Mouse (Mus musculus): Measurements from ENCODE around the gene Scamp3. TPM values are rescaled to one million over a fixed set of nuclear protein-coding genes. Genes with fewer than 3 reads are reported as not detected.

The Scamp3 gene
- polyA plus RNA-seq, 1 experiment from 2014 or later = 108 TPM

DNA sequence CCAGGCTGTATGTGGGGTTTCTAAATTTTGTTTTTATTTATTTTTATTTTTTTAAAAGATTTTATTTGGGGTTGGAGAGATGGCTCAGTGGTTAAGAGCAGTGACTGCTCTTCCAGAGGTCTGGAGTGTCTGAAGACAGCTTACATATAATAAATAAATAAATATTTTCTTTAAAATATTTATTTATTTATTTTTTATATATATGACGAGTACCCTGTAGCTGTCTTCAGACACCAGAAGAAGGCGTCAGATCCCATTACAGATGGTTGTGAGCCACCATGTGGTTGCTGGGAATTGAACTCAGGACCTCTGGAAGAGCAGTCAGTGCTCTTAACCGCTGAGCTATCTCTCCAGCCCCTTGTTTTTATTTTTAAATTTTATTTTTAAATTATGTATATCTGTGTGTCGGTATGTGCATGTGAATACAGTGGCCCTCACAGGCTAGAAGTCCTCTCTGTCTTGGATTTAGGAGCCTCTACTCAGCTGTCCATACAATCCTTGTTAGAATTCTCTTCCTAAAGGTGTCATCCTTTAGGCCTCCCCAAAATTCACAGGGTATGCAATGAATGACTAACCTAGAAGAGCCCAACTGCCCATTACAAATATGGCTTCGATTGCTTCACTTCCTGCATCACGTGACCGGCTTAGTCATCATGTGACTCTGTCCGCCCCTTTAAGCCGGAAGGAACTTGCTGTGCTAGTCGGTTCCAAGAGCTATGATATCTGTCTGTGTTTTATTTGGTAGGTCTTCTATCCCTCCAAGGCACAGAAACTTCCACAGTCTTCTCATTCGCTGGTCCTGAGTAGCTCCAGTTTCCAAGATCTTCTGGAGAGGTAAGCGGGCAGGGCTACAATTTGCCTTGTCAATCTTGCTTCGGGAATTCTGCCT lies 25.2 kb downstream of the Scamp3 start, which contains the start of gene Gba:
Gene Gba (plus strand): TSS at position 676 of the 889 bp plus-strand sequence.
- H3K27ac ChIP-seq = no peak within 1 kb of the TSS

DNA sequence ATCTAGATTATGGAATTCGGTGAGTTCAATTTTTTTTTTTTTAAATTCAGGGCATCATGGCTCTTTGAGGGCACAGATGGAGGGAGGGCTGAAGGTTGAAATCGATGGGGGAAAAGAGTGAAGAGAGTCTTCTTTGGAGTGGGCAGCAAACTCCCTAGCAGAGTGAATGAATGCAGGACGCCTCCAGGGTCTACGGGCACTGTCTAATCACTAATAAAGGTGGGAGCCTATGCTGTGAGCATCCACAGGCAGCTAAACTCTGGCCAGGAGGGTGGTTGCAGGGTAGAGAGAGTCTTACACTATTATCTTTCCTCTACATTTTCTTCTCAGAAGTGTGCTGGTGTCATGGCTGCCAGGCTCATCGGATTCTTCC lies 25.9 kb downstream of the Scamp3 start:
- Histone ChIP-seq H3K4me2 (replicated peaks) (peak overlapping the region; percentile 55), H3K4me1 (peaks cover 4% of the 10 kb centered on the region), H3K9me3 (no peaks in the 10 kb centered on the region), H3K36me3 (peaks cover 34% of the 10 kb centered on the region), H3K4me3 (peak overlapping the region; percentile 51), H3K27ac (no peak overlapping the region), H3K27me3 (no peaks in the 10 kb centered on the region), H3K9ac (peak overlapping the region; percentile 47)
- no peak for ATAC-seq (ENCODE audit: insufficient number of reproducible peaks, insufficient read depth, low FRiP score, low TSS enrichment)
- WGBS = 42% methylated on average over 5 of the region's 5 CpGs

More for the DNA sequence above, 25.2 kb downstream of the Scamp3 start, which contains the start of gene Gba:
- no peaks in the 10 kb centered on the region for H3K27me3 ChIP-seq
- peak within 1 kb of the TSS; percentile 47 for H3K9ac ChIP-seq
- H3K4me3 ChIP-seq = peak within 1 kb of the TSS; percentile 51
- WGBS = 26% methylated on average over 13 of the region's 13 CpGs
- peaks cover 4% of the 10 kb centered on the region for H3K4me1 ChIP-seq
- no peaks in the 10 kb centered on the region for H3K9me3 ChIP-seq
- H3K4me2 ChIP-seq (replicated peaks) = peak within 1 kb of the TSS; percentile 55
- H3K36me3 ChIP-seq = peaks cover 28% of the 10 kb centered on the region
- ATAC-seq (ENCODE audit: insufficient number of reproducible peaks, insufficient read depth, low FRiP score, low TSS enrichment) = peak; percentile 67

DNA sequence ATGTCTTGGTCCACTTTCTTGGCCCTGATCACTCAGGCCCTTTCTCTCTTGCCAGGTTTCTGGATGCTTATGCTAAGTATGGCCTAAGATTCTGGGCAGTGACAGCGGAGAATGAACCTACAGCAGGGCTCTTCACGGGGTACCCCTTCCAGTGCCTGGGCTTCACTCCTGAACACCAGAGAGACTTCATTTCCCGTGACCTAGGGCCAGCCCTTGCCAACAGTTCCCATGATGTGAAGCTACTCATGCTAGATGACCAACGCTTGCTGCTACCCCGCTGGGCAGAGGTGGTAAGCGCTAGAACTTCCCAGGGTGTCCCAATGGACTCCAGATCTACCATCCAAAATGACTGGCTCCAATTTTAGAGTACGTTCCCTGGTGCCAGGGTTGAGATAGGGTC lies 28.8 kb downstream of the Scamp3 start:
- Histone ChIP-seq H3K9me3 (no peaks in the 10 kb centered on the region), H3K27me3 (no peaks in the 10 kb centered on the region), H3K4me2 (replicated peaks) (no peak overlapping the region), H3K4me3 (no peak overlapping the region), H3K36me3 (peaks cover 60% of the 10 kb centered on the region), H3K9ac (no peak overlapping the region), H3K27ac (no peak overlapping the region), H3K4me1 (peaks cover 4% of the 10 kb centered on the region)
- no peak for ATAC-seq (ENCODE audit: insufficient number of reproducible peaks, insufficient read depth, low FRiP score, low TSS enrichment)
- WGBS = 95% methylated on average over 7 of the region's 7 CpGs

GRCm38 (mm10) chr3:89206695-89207094 lies 29.4 kb downstream of the Scamp3 start:
- Histone ChIP-seq H3K4me3 (no peak overlapping the region), H3K9me3 (no peaks in the 10 kb centered on the region), H3K4me2 (replicated peaks) (no peak overlapping the region), H3K36me3 (peaks cover 60% of the 10 kb centered on the region), H3K27ac (no peak overlapping the region), H3K4me1 (peaks cover 4% of the 10 kb centered on the region), H3K27me3 (no peaks in the 10 kb centered on the region), H3K9ac (no peak overlapping the region)
- 86% methylated on average over 2 of the region's 2 CpGs for WGBS
- ATAC-seq (ENCODE audit: insufficient number of reproducible peaks, insufficient read depth, low FRiP score, low TSS enrichment) = no peak

DNA sequence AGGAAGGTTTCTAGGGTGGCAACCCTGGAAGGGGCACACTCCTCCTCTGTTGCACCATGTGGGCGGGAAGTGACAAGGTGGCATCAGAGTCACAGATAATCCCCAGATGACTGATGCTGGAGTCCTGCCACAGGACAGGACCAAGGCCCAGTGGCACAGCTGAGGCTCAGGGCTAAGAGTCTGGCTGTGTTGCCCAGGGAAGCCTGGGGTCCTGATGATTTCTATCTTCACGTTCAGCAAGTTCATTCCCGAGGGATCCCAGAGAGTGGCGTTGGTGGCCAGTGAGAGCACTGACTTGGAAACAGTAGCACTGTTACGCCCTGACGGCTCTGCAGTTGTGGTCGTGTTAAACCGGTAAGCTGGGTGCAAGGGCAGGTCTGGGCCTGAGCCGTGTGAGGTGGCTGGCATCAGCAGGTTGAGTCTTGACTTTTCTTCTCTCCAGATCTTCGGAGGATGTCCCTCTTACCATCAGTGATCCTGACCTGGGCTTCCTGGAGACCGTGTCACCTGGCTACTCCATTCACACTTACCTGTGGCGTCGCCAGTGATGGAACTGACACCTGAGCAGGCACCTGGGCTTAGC lies 30.9 kb downstream of the Scamp3 start:
- no peak overlapping the region for H3K27ac ChIP-seq
- peaks cover 60% of the 10 kb centered on the region for H3K36me3 ChIP-seq
- no peak overlapping the region for H3K4me2 ChIP-seq (replicated peaks)
- no peak for ATAC-seq (ENCODE audit: insufficient number of reproducible peaks, insufficient read depth, low FRiP score, low TSS enrichment)
- peaks cover 10% of the 10 kb centered on the region for H3K4me1 ChIP-seq
- H3K9ac ChIP-seq = no peak overlapping the region
- no peak overlapping the region for H3K4me3 ChIP-seq
- 93% methylated on average over 13 of the region's 13 CpGs for WGBS
- no peaks in the 10 kb centered on the region for H3K27me3 ChIP-seq
- no peaks in the 10 kb centered on the region for H3K9me3 ChIP-seq

GRCm38 (mm10) chr3:89208736-89209135 lies 31.5 kb downstream of the Scamp3 start:
- 87% methylated on average over 6 of the region's 6 CpGs for WGBS
- H3K4me1 ChIP-seq = peaks cover 7% of the 10 kb centered on the region; the same call in 1 of the 2 replicates
- no peak overlapping the region for H3K4me3 ChIP-seq
- H3K9ac ChIP-seq = no peak overlapping the region
- no peak overlapping the region for H3K27ac ChIP-seq
- no peaks in the 10 kb centered on the region for H3K9me3 ChIP-seq
- no peak overlapping the region for H3K4me2 ChIP-seq (replicated peaks)
- no peaks in the 10 kb centered on the region for H3K27me3 ChIP-seq
- ATAC-seq (ENCODE audit: insufficient number of reproducible peaks, insufficient read depth, low FRiP score, low TSS enrichment) = no peak
- H3K36me3 ChIP-seq = peaks cover 60% of the 10 kb centered on the region

- ATAC-seq (ENCODE audit: insufficient number of reproducible peaks, insufficient read depth, low FRiP score, low TSS enrichment) = no peak
- no peaks in the 10 kb centered on the region for H3K9me3 ChIP-seq
- no peak overlapping the region for H3K4me2 ChIP-seq (replicated peaks)
- no peak overlapping the region for H3K27ac ChIP-seq
- peaks cover 60% of the 10 kb centered on the region for H3K36me3 ChIP-seq
- no peak overlapping the region for H3K9ac ChIP-seq
- H3K27me3 ChIP-seq = no peaks in the 10 kb centered on the region
- H3K4me3 ChIP-seq = no peak overlapping the region
- peaks cover 7% of the 10 kb centered on the region; the same call in 1 of the 2 replicates for H3K4me1 ChIP-seq
- WGBS = 84% methylated on average over 7 of the region's 7 CpGs
Measured at GRCm38 (mm10) chr3:89209731-89210130, 32.5 kb downstream of the Scamp3 start.

DNA sequence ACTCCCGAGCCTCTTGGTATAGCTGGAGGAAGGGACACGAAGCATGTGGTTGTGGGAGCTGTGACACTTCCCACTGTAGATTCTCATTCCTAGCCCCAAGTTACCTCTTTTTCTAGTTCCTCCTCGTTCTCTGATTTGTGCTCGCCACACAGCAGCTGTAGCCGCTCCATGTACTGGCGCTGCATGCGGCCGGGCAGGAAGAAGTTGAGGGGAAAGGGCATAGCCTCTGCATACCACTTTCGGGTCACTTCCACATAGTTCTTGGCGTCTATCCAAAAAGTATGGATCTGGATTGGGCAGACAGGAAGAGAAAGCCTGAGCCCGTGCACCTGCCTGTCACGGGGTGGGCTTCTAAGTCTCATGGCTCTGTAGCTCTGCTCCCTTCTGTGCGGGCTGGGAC lies 32.9 kb downstream of the Scamp3 start:
- no peak for ATAC-seq (ENCODE audit: insufficient number of reproducible peaks, insufficient read depth, low FRiP score, low TSS enrichment)
- no peaks in the 10 kb centered on the region for H3K27me3 ChIP-seq
- no peaks in the 10 kb centered on the region for H3K9me3 ChIP-seq
- H3K9ac ChIP-seq = no peak overlapping the region
- 87% methylated on average over 13 of the region's 13 CpGs for WGBS
- no peak overlapping the region for H3K4me2 ChIP-seq (replicated peaks)
- peaks cover 11% of the 10 kb centered on the region for H3K4me1 ChIP-seq
- H3K36me3 ChIP-seq = peaks cover 55% of the 10 kb centered on the region
- no peak overlapping the region for H3K4me3 ChIP-seq
- H3K27ac ChIP-seq = no peak overlapping the region

DNA sequence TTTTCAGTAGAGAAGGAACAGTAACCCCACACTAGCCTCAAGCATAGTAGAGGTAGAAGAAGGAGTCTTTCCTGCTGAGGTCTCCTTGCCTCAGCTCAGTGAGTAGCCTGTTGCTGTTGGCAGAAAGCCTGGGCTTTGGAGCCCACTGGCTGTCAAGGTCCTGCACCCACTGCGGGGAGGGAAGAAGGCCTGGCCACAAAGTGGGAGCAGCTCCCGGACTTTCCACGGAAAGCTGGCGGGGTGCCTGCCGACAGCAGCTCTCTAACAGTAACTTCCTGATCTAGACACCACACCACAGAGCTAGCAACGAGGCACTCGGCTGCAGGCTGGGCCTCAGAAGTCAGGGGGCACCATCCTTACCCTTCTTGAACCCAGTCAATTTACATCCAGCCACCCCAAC lies 33.5 kb downstream of the Scamp3 start:
- Histone ChIP-seq H3K9me3 (no peaks in the 10 kb centered on the region), H3K36me3 (peaks cover 50% of the 10 kb centered on the region)
- WGBS = 86% methylated on average over 7 of the region's 7 CpGs

DNA sequence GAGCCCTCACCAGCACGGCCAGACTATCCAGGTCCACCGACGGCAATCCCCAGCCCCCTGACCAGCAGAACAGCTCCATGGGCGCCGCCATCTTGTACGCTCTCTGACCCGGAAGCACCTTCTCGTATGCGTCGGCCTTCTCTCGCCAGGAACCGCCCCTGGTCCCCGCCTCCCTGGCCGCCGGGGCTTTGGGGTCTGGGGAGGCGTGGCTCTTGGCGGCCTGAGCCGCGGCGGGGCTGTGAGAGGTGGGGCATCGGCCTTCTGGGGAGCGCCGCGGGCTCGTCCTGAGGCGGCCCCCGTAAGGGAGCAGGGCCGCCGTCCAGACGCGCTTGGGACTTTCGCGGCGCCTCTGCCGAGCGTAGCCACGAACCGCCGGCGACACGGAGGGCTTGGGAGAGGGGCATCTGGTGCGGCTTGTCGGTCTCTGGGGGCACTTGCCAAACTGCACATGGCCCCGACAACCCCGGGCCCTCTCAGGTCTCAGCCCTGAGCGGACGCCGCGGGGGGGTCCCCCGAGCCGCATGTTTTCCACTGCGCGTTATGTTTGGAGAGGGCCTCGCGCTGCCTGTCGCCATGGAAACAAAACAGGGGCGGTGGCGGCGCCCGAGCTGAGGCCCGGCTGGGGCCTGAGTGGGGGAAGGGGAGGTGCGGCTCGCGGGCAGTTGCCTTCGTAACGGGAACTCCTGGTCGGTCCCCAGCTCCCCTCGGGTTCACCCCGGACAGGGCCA lies 36.7 kb downstream of the Scamp3 start:
- H3K36me3 ChIP-seq = peaks cover 21% of the 10 kb centered on the region
- peak overlapping the region; percentile 97 for H3K27ac ChIP-seq
- peak overlapping the region; percentile 70 for H3K4me2 ChIP-seq (replicated peaks)
- H3K4me1 ChIP-seq = peaks cover 19% of the 10 kb centered on the region
- H3K9me3 ChIP-seq = no peaks in the 10 kb centered on the region
- WGBS = under 1% methylated on average over 69 of the region's 69 CpGs
- ATAC-seq (ENCODE audit: insufficient number of reproducible peaks, insufficient read depth, low FRiP score, low TSS enrichment) = peak; percentile 85
- H3K9ac ChIP-seq = peak overlapping the region; percentile 69
- H3K4me3 ChIP-seq = peak overlapping the region; percentile 82
- no peaks in the 10 kb centered on the region for H3K27me3 ChIP-seq

More for the DNA sequence above, 33.5 kb downstream of the Scamp3 start:
- H3K4me1 ChIP-seq = peaks cover 17% of the 10 kb centered on the region
- H3K27ac ChIP-seq = no peak overlapping the region
- no peak overlapping the region for H3K4me2 ChIP-seq (replicated peaks)
- ATAC-seq (ENCODE audit: insufficient number of reproducible peaks, insufficient read depth, low FRiP score, low TSS enrichment) = no peak
- H3K4me3 ChIP-seq = no peak overlapping the region
- H3K9ac ChIP-seq = no peak overlapping the region
- no peaks in the 10 kb centered on the region for H3K27me3 ChIP-seq

GRCm38 (mm10) chr3:89214681-89215411 lies 37.6 kb downstream of the Scamp3 start, which contains the start of gene Thbs3:
TSS of gene Thbs3 (plus strand) at chr3:89215180.
- Histone ChIP-seq H3K27ac (peak within 1 kb of the TSS; percentile 97), H3K36me3 (peaks cover 12% of the 10 kb centered on the region), H3K4me3 (peak within 1 kb of the TSS; percentile 82), H3K9me3 (no peaks in the 10 kb centered on the region), H3K4me1 (peaks cover 19% of the 10 kb centered on the region), H3K27me3 (no peaks in the 10 kb centered on the region), H3K4me2 (replicated peaks) (peak within 1 kb of the TSS; percentile 70), H3K9ac (peak within 1 kb of the TSS; percentile 69)
- under 1% methylated on average over 19 of the region's 19 CpGs for WGBS
- no peak for ATAC-seq (ENCODE audit: insufficient number of reproducible peaks, insufficient read depth, low FRiP score, low TSS enrichment)

Data from embryonic facial prominence, embryonic 12.5 days (tissue).